Mouse (Mus musculus) kidney, postnatal 0 days (tissue): ENCODE results near the gene Serp2. TPM values are rescaled to one million over a fixed set of nuclear protein-coding genes. Genes with fewer than 3 reads are reported as not detected.

Experiments
- ATAC-seq: fragments of 200-750 bp; cut with Nextera tagmentation; replicated peaks from 2 replicates; pipeline ENCODE4 v1.8.0; 2017; ENCODE audit warnings: low read depth, moderate number of reproducible peaks, moderate TSS enrichment, moderate library complexity; ENCODE audit not compliant: low FRiP score
- DNase-seq: peaks from one replicate; pipeline ENCODE4 v3.0.0-alpha.2; 2016; ENCODE audit warnings: low spot score
- H3K27ac ChIP-seq: fragments of 300-500 bp; sonication (generic); 2 replicates; pipeline ENCODE4 v1.5.1; 2014; ENCODE audit warnings: mild to moderate bottlenecking
- H3K27me3 ChIP-seq: fragments of 300-500 bp; sonication (generic); 2 replicates; pipeline ENCODE4 v1.6.1; 2014; ENCODE audit warnings: low read length, mixed read lengths; ENCODE audit not compliant: insufficient read depth
- H3K36me3 ChIP-seq: fragments of 300-500 bp; sonication (generic); 2 replicates; pipeline ENCODE4 v1.6.1; 2014; ENCODE audit warnings: low read length, mixed read lengths; ENCODE audit not compliant: insufficient read depth
- H3K4me1 ChIP-seq: fragments of 300-500 bp; sonication (generic); replicated peaks from 2 replicates; pipeline ENCODE4 v1.6.1; 2014; ENCODE audit warnings: antibody characterized with exemption, low read length, mixed read lengths; ENCODE audit not compliant: insufficient read depth
- H3K4me2 ChIP-seq: fragments of 300-500 bp; sonication (generic); 2 replicates; pipeline ENCODE4 v1.6.1; 2014; ENCODE audit warnings: mild to moderate bottlenecking, low read length, moderate library complexity, mixed read lengths
- H3K4me3 ChIP-seq: fragments of 300-500 bp; sonication (generic); replicated peaks from 2 replicates; pipeline ENCODE4 v1.5.1; 2014; ENCODE audit warnings: low read depth, low read length
- H3K9ac ChIP-seq: fragments of 300-500 bp; sonication (generic); 2 replicates; pipeline ENCODE4 v1.6.1; 2014; ENCODE audit warnings: low read depth, low read length
- H3K9me3 ChIP-seq: fragments of 300-500 bp; sonication (generic); replicated peaks from 2 replicates; pipeline ENCODE4 v1.6.1; 2016; ENCODE audit warnings: low read length, inconsistent platforms, mixed read lengths
- CTCF ChIP-seq: IDR thresholded peaks from 2 replicates; pipeline ENCODE4 v1.5.1; 2016; ENCODE audit warnings: antibody characterized with exemption, low read depth, mild to moderate bottlenecking, moderate library complexity
- WGBS: fragments of 180-500 bp; shearing (Covaris S2); extraction: QIAGEN DNeasy Blood & Tissue Kit; methylation state at CpG from one replicate; pipeline ENCODE4 v1.1.7; 2014; 5-methylcytosine and 5-hydroxymethylcytosine counted together
- polyA plus RNA-seq: library from polyadenylated mRNA; unstranded; fragments of >200 nt; fragmentation: Nextera tagmentation; extraction: Ambion mirVana; gene quantifications from 2 replicates; pipeline ENCODE4 v1.2.1, GENCODE M21; 2015

The Serp2 gene
- polyA plus RNA-seq, 1 experiment from 2014 or later, result 13.7 TPM

- Histone ChIP-seq H3K9ac (no peak overlapping the region), H3K36me3 (no peaks in the 10 kb centered on the region), H3K27ac (no peak overlapping the region), H3K4me1 (no peaks in the 10 kb centered on the region), H3K4me2 (no peak overlapping the region), H3K4me3 (no peak overlapping the region), H3K27me3 (no peaks in the 10 kb centered on the region), H3K9me3 (no peaks in the 10 kb centered on the region)
- ATAC-seq (no peak), DNase-seq (no peak)
- no peak for TF ChIP-seq CTCF
- WGBS, result 79% methylated on average over 6 of the region's 6 CpGs
These were observed 35.4 kb upstream of the Serp2 start for GRCm38 (mm10) chr14:76592090-76592489.

- Histone ChIP-seq H3K27ac (no peak overlapping the region), H3K9ac (no peak overlapping the region), H3K4me2 (no peak overlapping the region), H3K9me3 (no peaks in the 10 kb centered on the region), H3K27me3 (no peaks in the 10 kb centered on the region), H3K4me1 (0 out of 2 replicates have a peak, but pooled peaks cover 4% of the 10 kb centered on the region), H3K36me3 (no peaks in the 10 kb centered on the region), H3K4me3 (no peak overlapping the region)
- ATAC-seq, result no peak
- TF ChIP-seq CTCF, result no peak
- peak; percentile 61 for DNase-seq
- WGBS, result 76% methylated on average over 7 of the region's 7 CpGs
These were observed 33.4 kb upstream of the Serp2 start for GRCm38 (mm10) chr14:76590134-76590533.

DNA sequence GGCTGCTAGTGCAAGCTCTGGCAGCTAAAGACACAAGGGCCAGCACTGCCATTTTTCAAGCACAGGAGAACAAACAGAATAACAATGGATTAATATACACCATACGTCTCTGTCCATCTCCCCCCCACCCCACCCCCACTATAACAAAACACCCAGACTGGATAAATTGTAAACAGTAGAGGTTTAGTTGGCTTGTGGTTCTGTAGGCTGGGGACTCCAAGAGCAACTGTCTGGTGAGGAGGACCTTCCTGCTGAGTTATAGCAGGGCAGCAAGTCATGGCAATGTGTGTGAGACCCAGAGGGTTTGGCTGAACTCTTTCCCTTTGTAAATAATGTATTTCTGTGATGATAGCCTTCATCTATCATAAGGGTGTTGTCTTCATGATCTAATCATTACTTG lies 33.0 kb upstream of the Serp2 start:
- Histone ChIP-seq H3K9me3 (no peaks in the 10 kb centered on the region), H3K4me1 (0 out of 2 replicates have a peak, but pooled peaks cover 4% of the 10 kb centered on the region), H3K27me3 (no peaks in the 10 kb centered on the region), H3K36me3 (no peaks in the 10 kb centered on the region), H3K27ac (no peak overlapping the region), H3K9ac (no peak overlapping the region), H3K4me3 (no peak overlapping the region), H3K4me2 (no peak overlapping the region)
- no peak for DNase-seq
- no peak for ATAC-seq
- WGBS, result 36% methylated on average over 1 of the region's 1 CpGs
- no peak for TF ChIP-seq CTCF

DNA sequence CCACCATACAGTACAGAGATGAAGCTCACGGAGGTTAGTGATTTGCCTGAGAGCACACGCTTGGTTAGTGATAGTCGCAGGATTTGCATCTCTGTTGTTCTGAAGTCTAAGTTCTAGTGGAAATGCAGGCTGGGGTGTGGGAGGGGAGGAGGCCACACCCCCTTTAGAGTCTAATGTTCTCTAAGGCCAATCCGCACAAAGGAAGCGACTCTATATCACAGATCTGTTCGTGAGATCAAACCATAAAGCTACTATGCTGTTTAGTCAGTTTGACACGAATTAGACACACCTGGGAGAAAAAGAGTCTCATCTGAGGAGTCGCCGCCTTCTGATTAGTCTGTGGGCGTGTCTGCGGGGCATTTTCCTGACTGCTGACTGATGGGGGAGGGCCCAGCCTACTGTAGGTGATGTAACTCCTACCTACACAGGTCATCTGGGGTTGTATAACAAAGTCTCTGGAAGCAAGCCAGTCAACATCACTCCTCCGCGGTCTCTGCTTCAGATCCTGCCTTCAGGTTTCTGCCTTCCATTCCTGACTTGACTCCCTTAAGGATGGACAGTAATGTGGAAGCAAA lies 29.2 kb upstream of the Serp2 start:
- no peak for TF ChIP-seq CTCF
- H3K27me3 ChIP-seq, result no peaks in the 10 kb centered on the region
- no peak overlapping the region for H3K9ac ChIP-seq
- 0 out of 2 replicates have a peak, but pooled peaks cover 4% of the 10 kb centered on the region for H3K4me1 ChIP-seq
- H3K4me3 ChIP-seq, result no peak overlapping the region
- ATAC-seq (no peak; the same call in 1 of the 2 replicates), DNase-seq (no peak)
- no peaks in the 10 kb centered on the region for H3K36me3 ChIP-seq
- no peak overlapping the region for H3K27ac ChIP-seq
- H3K4me2 ChIP-seq, result peak overlapping the region; percentile 10
- no peaks in the 10 kb centered on the region for H3K9me3 ChIP-seq
- WGBS, result 30% methylated on average over 13 of the region's 13 CpGs

GRCm38 (mm10) chr14:76583985-76584384 lies 27.3 kb upstream of the Serp2 start:
- 0 out of 2 replicates have a peak, but pooled peaks cover 4% of the 10 kb centered on the region for H3K4me1 ChIP-seq
- ATAC-seq (no peak), DNase-seq (peak; percentile 37)
- no peaks in the 10 kb centered on the region for H3K27me3 ChIP-seq
- H3K9ac ChIP-seq, result no peak overlapping the region
- WGBS, result 74% methylated on average over 7 of the region's 7 CpGs
- no peak for TF ChIP-seq CTCF
- no peak overlapping the region for H3K4me3 ChIP-seq
- no peaks in the 10 kb centered on the region for H3K36me3 ChIP-seq
- no peaks in the 10 kb centered on the region for H3K9me3 ChIP-seq
- no peak overlapping the region for H3K4me2 ChIP-seq
- H3K27ac ChIP-seq, result peak overlapping the region; percentile 36; the same call in 1 of the 2 replicates

- ATAC-seq, result peak; percentile 63
- H3K27ac ChIP-seq, result no peak overlapping the region
- 56% methylated on average over 6 of the region's 6 CpGs for WGBS
These were observed 25.6 kb upstream of the Serp2 start for GRCm38 (mm10) chr14:76581974-76582922.

More at GRCm38 (mm10) chr14:76581974-76582922, 25.6 kb upstream of the Serp2 start:
- no peak overlapping the region for H3K9ac ChIP-seq
- peak; percentile 28 for DNase-seq
- no peaks in the 10 kb centered on the region for H3K9me3 ChIP-seq
- H3K4me1 ChIP-seq, result 0 out of 2 replicates have a peak, but pooled peaks cover 4% of the 10 kb centered on the region
- H3K4me3 ChIP-seq, result no peak overlapping the region
- H3K4me2 ChIP-seq, result no peak overlapping the region
- no peaks in the 10 kb centered on the region for H3K36me3 ChIP-seq
- no peaks in the 10 kb centered on the region for H3K27me3 ChIP-seq
- TF ChIP-seq CTCF, result no peak
